In genomic region chr4:43742637-43743036, GRCm38 (mm10) we compare ENCODE assay signal across 32 mouse cellular contexts. TPM values are rescaled to one million over a fixed set of nuclear protein-coding genes. Genes with fewer than 3 reads are reported as not detected.
"Had no signal": no experiment of that assay in that cellular context is flagged by ENCODE, and none has a peak within 500 bp of the region (broad histone marks: within the 10 kb centered on the region; RNA-seq: fewer than 3 reads in every experiment).

No protein-coding gene starts in this region.

- H3K4me1 ChIP-seq: liver, embryonic 13.5 days; midbrain, embryonic 15.5 days; neural tube, embryonic 13.5 days had no signal

- H3K9ac ChIP-seq: liver, embryonic 13.5 days; midbrain, embryonic 12.5 days; midbrain, embryonic 15.5 days; neural tube, embryonic 13.5 days had no signal

- H3K4me3 ChIP-seq: layer of hippocampus, adult 2 months; liver, embryonic 13.5 days; midbrain, embryonic 12.5 days; midbrain, embryonic 15.5 days; myocyte; neural tube, embryonic 13.5 days had no signal

- DNase-seq: kidney, adult 9 months; layer of hippocampus, adult 9-11 months; liver, embryonic 13.5 days; lung, adult 2 months; lung, postnatal 4 days; retina, postnatal 1 day; thymus, adult 18-20 months; thymus, postnatal 36 days had no signal

- H3K9me3 ChIP-seq: liver, embryonic 13.5 days; midbrain, embryonic 12.5 days; midbrain, embryonic 15.5 days; neural tube, embryonic 13.5 days had no signal

- H3K27me3 ChIP-seq: liver, embryonic 13.5 days; midbrain, embryonic 12.5 days; midbrain, embryonic 15.5 days; neural tube, embryonic 13.5 days had no signal

- H3K27ac ChIP-seq: layer of hippocampus, adult 2 months; liver, embryonic 13.5 days; midbrain, embryonic 12.5 days; midbrain, embryonic 15.5 days; neural tube, embryonic 13.5 days had no signal

- ATAC-seq: midbrain, embryonic 15.5 days had no signal

- H3K4me2 ChIP-seq: liver, embryonic 13.5 days; midbrain, embryonic 12.5 days; midbrain, embryonic 15.5 days; neural tube, embryonic 13.5 days had no signal

- H3K36me3 ChIP-seq: liver, embryonic 13.5 days; midbrain, embryonic 12.5 days; midbrain, embryonic 15.5 days; neural tube, embryonic 13.5 days had no signal

RNA-seq across cellular contexts. Expression of gene Spaar, which starts 12.8 kb away (rescaled TPM):
- total RNA-seq: megakaryocyte progenitor cell, adult 5-6 weeks; megakaryocyte-erythroid progenitor cell, adult 5-6 weeks; monocyte, adult 5-6 weeks; neutrophil, adult 5-6 weeks had no signal
- polyA plus RNA-seq: liver, embryonic 13.5 days; midbrain, embryonic 12.5 days; midbrain, embryonic 15.5 days; neural tube, embryonic 13.5 days had no signal

RNA-seq across cellular contexts. Expression of gene Hrct1, which starts 15.6 kb away (rescaled TPM):
- total RNA-seq: megakaryocyte progenitor cell, adult 5-6 weeks; megakaryocyte-erythroid progenitor cell, adult 5-6 weeks; monocyte, adult 5-6 weeks; neutrophil, adult 5-6 weeks had no signal

RNA-seq across cellular contexts. Expression of gene Olfr159, which starts 28.2 kb away (rescaled TPM):
- total RNA-seq: layer of hippocampus, adult 2 months; layer of hippocampus, postnatal 25 days; left cerebral cortex, adult 18-20 months; left cerebral cortex, postnatal 25 days; liver, adult 2 months; megakaryocyte progenitor cell, adult 5-6 weeks; megakaryocyte-erythroid progenitor cell, adult 5-6 weeks; monocyte, adult 5-6 weeks; neutrophil, adult 5-6 weeks had no signal
- polyA plus RNA-seq: kidney, embryonic 16.5 days; large intestine, adult 2 months; limb, embryonic 11.5 days; limb, embryonic 14.5 days; liver, adult 2 months; liver, embryonic 13.5 days; liver, embryonic 16.5 days; lung, embryonic 16.5 days; midbrain, embryonic 12.5 days; midbrain, embryonic 15.5 days; myocyte; neural tube, embryonic 13.5 days; small intestine, adult 2 months; spleen, adult 2 months; stomach, embryonic 16.5 days; testis, adult 2 months; urinary bladder, adult 2 months had no signal

RNA-seq across cellular contexts. Expression of gene Olfr71, which starts 32.6 kb away (rescaled TPM):
- total RNA-seq: layer of hippocampus, adult 2 months; layer of hippocampus, postnatal 25 days; left cerebral cortex, postnatal 25 days; liver, adult 2 months; megakaryocyte progenitor cell, adult 5-6 weeks; megakaryocyte-erythroid progenitor cell, adult 5-6 weeks; monocyte, adult 5-6 weeks; neutrophil, adult 5-6 weeks had no signal
- polyA plus RNA-seq: kidney, embryonic 16.5 days; large intestine, adult 2 months; limb, embryonic 11.5 days; limb, embryonic 14.5 days; liver, adult 2 months; liver, embryonic 13.5 days; liver, embryonic 16.5 days; midbrain, embryonic 12.5 days; midbrain, embryonic 15.5 days; myocyte; small intestine, adult 2 months; spleen, adult 2 months; stomach, embryonic 16.5 days; testis, adult 2 months; urinary bladder, adult 2 months had no signal

RNA-seq across cellular contexts. Expression of gene Olfr70, which starts 42.0 kb away (rescaled TPM):
- total RNA-seq: layer of hippocampus, adult 2 months; layer of hippocampus, postnatal 25 days; left cerebral cortex, adult 18-20 months; left cerebral cortex, postnatal 25 days; liver, adult 2 months; megakaryocyte progenitor cell, adult 5-6 weeks; megakaryocyte-erythroid progenitor cell, adult 5-6 weeks; monocyte, adult 5-6 weeks; neutrophil, adult 5-6 weeks had no signal
- polyA plus RNA-seq: kidney, embryonic 16.5 days; large intestine, adult 2 months; limb, embryonic 11.5 days; limb, embryonic 14.5 days; liver, adult 2 months; liver, embryonic 13.5 days; liver, embryonic 16.5 days; lung, adult 2 months; lung, embryonic 16.5 days; midbrain, embryonic 12.5 days; midbrain, embryonic 15.5 days; myocyte; neural tube, embryonic 13.5 days; small intestine, adult 2 months; spleen, adult 2 months; stomach, embryonic 16.5 days; testis, adult 2 months; urinary bladder, adult 2 months had no signal
